Mouse (Mus musculus) lung, postnatal 0 days (tissue): Measurements from ENCODE around the gene Cdk5rap3.

Experiments used
- CTCF ChIP-seq: IDR thresholded peaks from 2 replicates; pipeline ENCODE4 v1.5.1; 2016; ENCODE audit warnings: antibody characterized with exemption, mild to moderate bottlenecking
- EP300 ChIP-seq: IDR thresholded peaks from 2 replicates; pipeline ENCODE4 v1.6.1; 2016; ENCODE audit warnings: antibody characterized with exemption, mild to moderate bottlenecking, control low read depth

DNA sequence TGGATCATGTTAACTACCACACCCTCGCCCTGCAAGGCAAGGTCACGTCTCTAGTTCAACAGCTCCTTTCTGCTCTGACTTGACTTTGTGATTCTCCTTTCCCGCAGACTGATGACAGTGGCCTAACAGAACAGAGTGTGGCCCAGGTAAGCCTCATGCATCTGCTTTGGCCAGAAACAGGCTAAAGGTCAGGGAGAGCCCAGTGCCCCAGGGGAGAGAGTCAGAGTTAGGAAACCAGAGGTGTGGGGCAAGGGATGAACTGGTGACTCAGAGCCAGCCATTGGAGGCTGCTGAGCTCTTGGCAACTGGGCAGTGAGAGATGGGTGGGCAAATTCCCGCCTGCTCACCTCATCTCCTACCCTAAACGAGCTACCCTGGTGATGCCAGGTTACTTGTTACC, 58.9 kb downstream of the Cdk5rap3 start:
- no peak for TF ChIP-seq CTCF
- no peak for TF ChIP-seq EP300
